Mouse (Mus musculus) embryonic fibroblast, embryonic 13.5 days (primary cell): ENCODE measurements at regions not wholly inside any gene's neighbourhood (a gene's known extent, or its start where the extent isn't known, plus 50 kb on each side); places are given as distances from the start of the nearest gene placed in this dataset.
"Not testable (repeated sequence)": the region's sequence is repeated elsewhere in the genome, so short reads cannot be mapped to it uniquely, and the experiment has no call there.

Experiments
- H3K27ac ChIP-seq: 2 replicates; pipeline ENCODE4 v1.5.1; 2012; ENCODE audit warnings: low read length, control low read depth, inconsistent platforms; ENCODE audit not compliant: insufficient read depth
- H3K4me1 ChIP-seq: 2 replicates; pipeline ENCODE4 v1.6.1; 2011; ENCODE audit warnings: low read length; ENCODE audit not compliant: control insufficient read depth, insufficient read depth
- H3K4me3 ChIP-seq: 2 replicates; pipeline ENCODE4 v1.5.1; 2011; ENCODE audit warnings: mild to moderate bottlenecking, control low read depth, low read length; ENCODE audit not compliant: insufficient read depth
- CTCF ChIP-seq: IDR thresholded peaks from 2 replicates; pipeline ENCODE4 v1.5.1; 2011; ENCODE audit warnings: mild to moderate bottlenecking, control low read depth, low read length, moderate library complexity, borderline replicate concordance; ENCODE audit not compliant: insufficient read depth
- POLR2A ChIP-seq: IDR thresholded peaks from 2 replicates; pipeline ENCODE4 v1.6.1; 2011; ENCODE audit warnings: low read depth, mild to moderate bottlenecking, control low read depth, low read length, moderate library complexity

GRCm38 (mm10) chr11:63243906-63244416, 115.2 kb downstream of the Pmp22 start:
- TF ChIP-seq POLR2A (no peak), CTCF (no peak)
- no peaks in the 10 kb centered on the region; the same call in 1 of the 2 replicates for H3K4me1 ChIP-seq
- no peak overlapping the region for H3K4me3 ChIP-seq
- no peak overlapping the region for H3K27ac ChIP-seq

GRCm38 (mm10) chr11:63245041-63245440, 116.3 kb downstream of the Pmp22 start:
- no peak for TF ChIP-seq CTCF
- no peak for TF ChIP-seq POLR2A
- Histone ChIP-seq H3K4me3 (no peak overlapping the region), H3K27ac (no peak overlapping the region), H3K4me1 (no peaks in the 10 kb centered on the region; the same call in 1 of the 2 replicates)

GRCm38 (mm10) chr11:63246052-63246661, 117.4 kb downstream of the Pmp22 start:
- TF ChIP-seq CTCF = no peak
- no peak for TF ChIP-seq POLR2A
- Histone ChIP-seq H3K4me3 (no peak overlapping the region), H3K4me1 (no peaks in the 10 kb centered on the region; the same call in 1 of the 2 replicates), H3K27ac (no peak overlapping the region)

- H3K4me1 ChIP-seq = peaks cover 11% of the 10 kb centered on the region
- peak overlapping the region; percentile 4; the same call in 1 of the 2 replicates for H3K27ac ChIP-seq
- TF ChIP-seq POLR2A (no peak), CTCF (no peak)
- H3K4me3 ChIP-seq = no peak overlapping the region
These were observed 123.5 kb downstream of the Pmp22 start for GRCm38 (mm10) chr11:63252012-63252856.

- Histone ChIP-seq H3K4me3 (no peak overlapping the region), H3K27ac (peak overlapping the region; percentile 41; the same call in 1 of the 2 replicates), H3K4me1 (peaks cover 11% of the 10 kb centered on the region)
- TF ChIP-seq POLR2A = no peak
- TF ChIP-seq CTCF = no peak
These were observed 124.3 kb downstream of the Pmp22 start for GRCm38 (mm10) chr11:63252968-63253602.

- no peaks in the 10 kb centered on the region for H3K4me1 ChIP-seq
- H3K4me3 ChIP-seq = no peak overlapping the region
- TF ChIP-seq CTCF (peak; percentile 74; the same call in 1 of the 2 replicates), POLR2A (no peak)
- peak overlapping the region; percentile 36; the same call in 1 of the 2 replicates for H3K27ac ChIP-seq
These were observed 135.8 kb downstream of the Pmp22 start for GRCm38 (mm10) chr11:63264432-63265061.

GRCm38 (mm10) chr11:63266290-63266689, 137.5 kb downstream of the Pmp22 start:
- H3K4me1 ChIP-seq, H3K4me3 ChIP-seq, H3K27ac ChIP-seq: not testable (repeated sequence)

- Histone ChIP-seq H3K4me1 (no peaks in the 10 kb centered on the region), H3K4me3 (no peak overlapping the region), H3K27ac (no peak overlapping the region)
- no peak for TF ChIP-seq CTCF
- no peak for TF ChIP-seq POLR2A
These were observed 147.9 kb downstream of the Pmp22 start for GRCm38 (mm10) chr11:63276641-63277040.

- Histone ChIP-seq H3K4me1 (no peaks in the 10 kb centered on the region), H3K27ac (peak overlapping the region; percentile 35; the same call in 1 of the 2 replicates), H3K4me3 (no peak overlapping the region)
- TF ChIP-seq CTCF (no peak), POLR2A (no peak)
These were observed 153.1 kb downstream of the Pmp22 start for GRCm38 (mm10) chr11:63281839-63282238.
